In the genomic region with DNA sequence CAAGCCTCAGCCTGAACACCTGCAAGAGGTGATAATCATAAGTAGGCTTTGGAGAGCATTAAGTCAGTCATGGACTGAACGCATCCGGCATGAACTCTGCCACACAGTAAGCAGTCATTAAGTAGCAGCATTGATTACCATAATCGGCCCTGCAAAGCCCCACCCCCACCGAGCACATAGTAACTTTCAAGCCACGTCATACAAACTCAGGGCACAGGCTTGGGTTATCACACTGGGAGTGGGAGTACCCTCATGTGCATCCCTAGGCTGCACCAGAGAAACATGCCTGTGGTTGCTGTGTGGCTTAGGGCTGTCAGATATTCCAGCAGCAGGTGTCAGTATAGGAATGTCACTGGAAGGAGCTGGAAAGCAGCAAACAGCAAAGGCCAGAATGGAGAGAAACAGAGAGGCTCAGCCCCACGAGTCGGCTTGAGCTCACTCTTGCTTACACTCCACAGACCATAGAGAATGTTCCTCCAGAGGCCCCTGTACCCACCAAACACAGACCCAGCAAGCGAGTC, we compare ENCODE assay signal across 30 mouse cellular contexts. TPM values are rescaled to one million over a fixed set of nuclear protein-coding genes. Genes with fewer than 3 reads are reported as not detected.
DNase-seq lines count a peak whose midpoint lies in the region; ATAC-seq and TF ChIP-seq lines count a peak whose summit lies in the region.
"Had no signal": no experiment of that assay in that cellular context is flagged by ENCODE, and none has a peak within 500 bp of the region (broad histone marks: within the 10 kb centered on the region; RNA-seq: fewer than 3 reads in every experiment).

No protein-coding gene starts in this region.

- H3K36me3 ChIP-seq in forebrain, postnatal 0 days (ENCODE audit: insufficient read depth) = no peaks in the 10 kb centered on the region
- no peaks in the 10 kb centered on the region for H3K36me3 ChIP-seq in forebrain, embryonic 16.5 days (ENCODE audit: control insufficient read depth, insufficient read depth)
- H3K36me3 ChIP-seq in kidney, postnatal 0 days (ENCODE audit: insufficient read depth, low read length) = no peaks in the 10 kb centered on the region
- H3K36me3 ChIP-seq: embryonic facial prominence, embryonic 13.5 days; forebrain, embryonic 10.5 days; forebrain, embryonic 15.5 days; G1E; hindbrain, embryonic 12.5 days; limb, embryonic 12.5 days; lung, embryonic 15.5 days; neural tube, embryonic 13.5 days had no signal

- no peaks in the 10 kb centered on the region for H3K9me3 ChIP-seq in forebrain, postnatal 0 days (ENCODE audit: low read length)
- no peaks in the 10 kb centered on the region for H3K9me3 ChIP-seq in forebrain, embryonic 16.5 days (ENCODE audit: control insufficient read depth, low read length)
- H3K9me3 ChIP-seq in kidney, postnatal 0 days (replicated peaks; ENCODE audit: low read length) = no peaks in the 10 kb centered on the region
- H3K9me3 ChIP-seq: embryonic facial prominence, embryonic 13.5 days; forebrain, embryonic 10.5 days; forebrain, embryonic 15.5 days; G1E; hindbrain, embryonic 12.5 days; limb, embryonic 12.5 days; liver, embryonic 15.5 days; lung, embryonic 15.5 days; neural tube, embryonic 13.5 days had no signal

- H3K27ac ChIP-seq in forebrain, postnatal 0 days (ENCODE audit: low read depth, low read length) = no peak overlapping the region
- H3K27ac ChIP-seq in forebrain, embryonic 16.5 days (ENCODE audit: low read length) = no peak overlapping the region
- H3K27ac ChIP-seq in kidney, postnatal 0 days = no peak overlapping the region
- H3K27ac ChIP-seq: embryonic facial prominence, embryonic 13.5 days; forebrain, embryonic 10.5 days; forebrain, embryonic 15.5 days; hindbrain, embryonic 12.5 days; limb, embryonic 12.5 days; liver, embryonic 15.5 days; lung, embryonic 15.5 days; neural tube, embryonic 13.5 days had no signal

- 65% methylated on average over 8 of the region's 8 CpGs for WGBS in forebrain, postnatal 0 days
- 70% methylated on average over 8 of the region's 8 CpGs for WGBS in forebrain, embryonic 16.5 days
- WGBS in kidney, postnatal 0 days = 71% methylated on average over 8 of the region's 8 CpGs

- no peak overlapping the region for H3K4me2 ChIP-seq in forebrain, postnatal 0 days (ENCODE audit: low read depth)
- no peak overlapping the region for H3K4me2 ChIP-seq in forebrain, embryonic 16.5 days (ENCODE audit: low read length)
- no peak overlapping the region for H3K4me2 ChIP-seq in kidney, postnatal 0 days (ENCODE audit: low read length)
- H3K4me2 ChIP-seq: embryonic facial prominence, embryonic 13.5 days; forebrain, embryonic 15.5 days; heart, embryonic 11.5 days; hindbrain, embryonic 12.5 days; limb, embryonic 12.5 days; liver, embryonic 15.5 days; lung, embryonic 15.5 days; midbrain, embryonic 11.5 days; neural tube, embryonic 13.5 days had no signal

- no peak overlapping the region for H3K4me3 ChIP-seq in forebrain, postnatal 0 days (ENCODE audit: low read depth, low read length)
- no peak overlapping the region for H3K4me3 ChIP-seq in forebrain, embryonic 16.5 days (replicated peaks; ENCODE audit: low read length)
- H3K4me3 ChIP-seq in kidney, postnatal 0 days (replicated peaks; ENCODE audit: low read depth, low read length) = no peak overlapping the region
- H3K4me3 ChIP-seq: embryonic facial prominence, embryonic 13.5 days; forebrain, embryonic 10.5 days; forebrain, embryonic 15.5 days; hindbrain, embryonic 12.5 days; limb, embryonic 12.5 days; liver, embryonic 15.5 days; lung, embryonic 15.5 days; neural tube, embryonic 13.5 days had no signal

- peak; percentile 42 for TF ChIP-seq CTCF in forebrain, postnatal 0 days (IDR thresholded peaks at IDR 0.05; ENCODE audit: low read depth)
- peak; percentile 36; the same call in 1 of the 2 replicates for TF ChIP-seq CTCF in kidney, postnatal 0 days (IDR thresholded peaks at IDR 0.05; ENCODE audit: low read depth)

- H3K9ac ChIP-seq in forebrain, postnatal 0 days = no peak overlapping the region
- H3K9ac ChIP-seq in forebrain, embryonic 16.5 days (replicated peaks; ENCODE audit: low read depth, low read length) = no peak overlapping the region
- H3K9ac ChIP-seq in kidney, postnatal 0 days (ENCODE audit: low read depth, low read length) = no peak overlapping the region
- H3K9ac ChIP-seq: embryonic facial prominence, embryonic 13.5 days; forebrain, embryonic 15.5 days; hindbrain, embryonic 12.5 days; limb, embryonic 12.5 days; liver, embryonic 15.5 days; lung, embryonic 15.5 days; neural tube, embryonic 13.5 days had no signal

- no peaks in the 10 kb centered on the region for H3K4me1 ChIP-seq in forebrain, postnatal 0 days (ENCODE audit: insufficient read depth)
- no peaks in the 10 kb centered on the region for H3K4me1 ChIP-seq in forebrain, embryonic 16.5 days (replicated peaks; ENCODE audit: control insufficient read depth, insufficient read depth, low read length)
- H3K4me1 ChIP-seq in kidney, postnatal 0 days (replicated peaks; ENCODE audit: insufficient read depth, low read length) = no peaks in the 10 kb centered on the region
- H3K4me1 ChIP-seq: forebrain, embryonic 15.5 days; liver, embryonic 15.5 days had no signal

- peak; percentile 27 for DNase-seq in forebrain, postnatal 0 days
- no peak for DNase-seq in kidney, postnatal 0 days (ENCODE audit: low spot score)
- DNase-seq in kidney, adult 8-10 months = no peak
- DNase-seq in retina, adult 2 months (ENCODE audit: low read depth, low spot score) = peak; percentile 39
- no peak for DNase-seq in retina, embryonic 14.5 days (ENCODE audit: low spot score)
- DNase-seq in ovary, adult 18-20 months (ENCODE audit: low spot score) = no peak
- no peak for DNase-seq in natural killer cell, adult 2 months (ENCODE audit: low spot score in 2 of 2)
- DNase-seq: adrenal gland, postnatal 10 days; cerebellum, adult 11 months; cerebellum, adult 9-10 months; heart, postnatal 36 days; kidney, adult 2 months; kidney, postnatal 10 days; layer of hippocampus, adult 9-11 months; right cerebral cortex, adult 18-20 months; thymus, adult 2 months; thymus, postnatal 36 days had no signal

- peak; percentile 32; the same call in 1 of the 2 replicates for ATAC-seq in forebrain, postnatal 0 days
- no peak for ATAC-seq in forebrain, embryonic 16.5 days
- no peak for ATAC-seq in kidney, postnatal 0 days (replicated peaks; ENCODE audit: low FRiP score, low read depth)
- ATAC-seq: forebrain, embryonic 15.5 days; Patski had no signal

- no peaks in the 10 kb centered on the region for H3K27me3 ChIP-seq in forebrain, postnatal 0 days (ENCODE audit: insufficient read depth, low read length)
- H3K27me3 ChIP-seq in forebrain, embryonic 16.5 days (replicated peaks; ENCODE audit: control insufficient read depth, insufficient read depth, low read length) = no peaks in the 10 kb centered on the region
- H3K27me3 ChIP-seq in kidney, postnatal 0 days (ENCODE audit: insufficient read depth, low read length) = no peaks in the 10 kb centered on the region
- H3K27me3 ChIP-seq: embryonic facial prominence, embryonic 13.5 days; forebrain, embryonic 15.5 days; hindbrain, embryonic 12.5 days; liver, embryonic 15.5 days; lung, embryonic 15.5 days had no signal

RNA-seq across cellular contexts. Expression of a gene that starts 16.0 kb away (rescaled TPM):
- total RNA-seq in forebrain, postnatal 0 days (2014; rRNA removed) = 137 and 159 TPM in 2 replicates
- polyA plus RNA-seq in forebrain, postnatal 0 days (2015; fragmentation: Nextera tagmentation; extraction: Ambion mirVana) = 50.7 and 66.3 TPM in 2 replicates
- 88.7 and 104 TPM in 2 replicates for polyA plus RNA-seq in forebrain, embryonic 16.5 days (2015; fragmentation: Nextera tagmentation; extraction: Ambion mirVana)
- 135 and 138 TPM in 2 replicates for polyA plus RNA-seq in kidney, postnatal 0 days (2015; fragmentation: Nextera tagmentation; extraction: Ambion mirVana)

Comparison
In these comparisons a context has a peak if more than half of its experiments do, and no peak if none do; other contexts are left out.
1. DNase-seq: peak in forebrain, postnatal 0 days (single experiment) and retina, adult 2 months (single experiment); none in kidney, postnatal 0 days (single experiment), kidney, adult 8-10 months (0 of 2), retina, embryonic 14.5 days (single experiment), ovary, adult 18-20 months (single experiment) and natural killer cell, adult 2 months (0 of 2).